In genomic region chr8:72990425-72990824, GRCm38 (mm10) we compare ENCODE assay signal across 14 mouse cellular contexts.
"Had no signal": no experiment of that assay in that cellular context is flagged by ENCODE, and none has a peak within 500 bp of the region (broad histone marks: within the 10 kb centered on the region; RNA-seq: fewer than 3 reads in every experiment).

No protein-coding gene starts in this region.

- H3K4me2 ChIP-seq: liver, embryonic 13.5 days; midbrain, embryonic 11.5 days had no signal

- H3K9me3 ChIP-seq: liver, embryonic 13.5 days had no signal

- H3K9ac ChIP-seq: liver, embryonic 13.5 days had no signal

- H3K4me3 ChIP-seq: layer of hippocampus, adult 2 months; left cerebral cortex, adult 2 months; liver, embryonic 13.5 days had no signal

- H3K4me1 ChIP-seq: liver, embryonic 13.5 days had no signal

- H3K36me3 ChIP-seq: liver, embryonic 13.5 days had no signal

- H3K27ac ChIP-seq: kidney, postnatal 0 days; layer of hippocampus, adult 2 months; left cerebral cortex, adult 2 months; liver, embryonic 13.5 days had no signal

- DNase-seq: kidney, postnatal 25 days; layer of hippocampus, adult 9-11 months; liver, embryonic 13.5 days; lung, adult 2 months; lung, postnatal 14 days; lung, postnatal 4 days; midbrain, embryonic 14.5 days; thymus, adult 18-20 months; thymus, postnatal 14 days; thymus, postnatal 4 days had no signal

- H3K27me3 ChIP-seq: liver, embryonic 13.5 days had no signal
